Mouse (Mus musculus) right cerebral cortex, adult 18-20 months (tissue): ENCODE results near the gene Atxn1l.
"Not testable (repeated sequence)": the region's sequence is repeated elsewhere in the genome, so short reads cannot be mapped to it uniquely, and the experiment has no call there.

Source experiments
- DNase-seq: peaks from one replicate; pipeline ENCODE4 v3.0.0; 2022; ENCODE audit warnings: mixed read lengths

Gene Atxn1l

GRCm38 (mm10) chr8:109737237-109738048, at the start of gene Atxn1l:
Atxn1l (minus strand) TSS chr8:109737739.
- peak; percentile 81 for DNase-seq

- no peak for DNase-seq
These were observed 43.0 kb upstream of the Atxn1l start for GRCm38 (mm10) chr8:109780548-109780947.

GRCm38 (mm10) chr8:109779431-109780228, 42.1 kb upstream of the Atxn1l start:
- no peak for DNase-seq

GRCm38 (mm10) chr8:109778993-109779421, 41.5 kb upstream of the Atxn1l start:
- peak; percentile 33 for DNase-seq

GRCm38 (mm10) chr8:109778280-109778977, 40.9 kb upstream of the Atxn1l start, which contains the start of gene Ap1g1:
Ap1g1 (plus strand) TSS chr8:109778554.
- peak; percentile 98 for DNase-seq

- no peak for DNase-seq
These were observed 40.3 kb upstream of the Atxn1l start for GRCm38 (mm10) chr8:109777851-109778250.

GRCm38 (mm10) chr8:109773154-109773553, 35.6 kb upstream of the Atxn1l start:
- DNase-seq: no peak

- no peak for DNase-seq
These were observed 28.5 kb upstream of the Atxn1l start for GRCm38 (mm10) chr8:109766081-109766480.

GRCm38 (mm10) chr8:109764031-109764430, 26.5 kb upstream of the Atxn1l start:
- DNase-seq: no peak

GRCm38 (mm10) chr8:109760221-109760620, 22.7 kb upstream of the Atxn1l start:
- DNase-seq: no peak

GRCm38 (mm10) chr8:109759426-109759825, 21.9 kb upstream of the Atxn1l start:
- no peak for DNase-seq

- no peak for DNase-seq
These were observed 19.3 kb upstream of the Atxn1l start for GRCm38 (mm10) chr8:109756849-109757248.

- not testable (repeated sequence) for DNase-seq
These were observed 18.0 kb upstream of the Atxn1l start for GRCm38 (mm10) chr8:109755554-109755953.

- no peak for DNase-seq
These were observed 17.2 kb upstream of the Atxn1l start for GRCm38 (mm10) chr8:109754696-109755095.

GRCm38 (mm10) chr8:109751731-109752485, 14.4 kb upstream of the Atxn1l start:
- DNase-seq: no peak

- peak; percentile 51 for DNase-seq
These were observed 13.2 kb upstream of the Atxn1l start for GRCm38 (mm10) chr8:109750699-109751098.

GRCm38 (mm10) chr8:109750274-109750673, 12.7 kb upstream of the Atxn1l start:
- no peak for DNase-seq

- no peak for DNase-seq
These were observed 10.1 kb upstream of the Atxn1l start for GRCm38 (mm10) chr8:109747468-109748199.

- no peak for DNase-seq
These were observed 476 bp upstream of the Atxn1l start for GRCm38 (mm10) chr8:109738049-109738380.

- DNase-seq: no peak
These were observed 720 bp downstream of the Atxn1l start for GRCm38 (mm10) chr8:109736819-109737218.

- no peak for DNase-seq
These were observed 3.5 kb downstream of the Atxn1l start for GRCm38 (mm10) chr8:109734018-109734417.

- DNase-seq: no peak
These were observed 6.5 kb downstream of the Atxn1l start for GRCm38 (mm10) chr8:109731012-109731411.
